Mouse (Mus musculus) gastrocnemius, postnatal 14 days (tissue): ENCODE data around the gene Bcr. TPM values are rescaled to one million over a fixed set of nuclear protein-coding genes. Genes with fewer than 3 reads are reported as not detected.
A peak's percentile ranks its signal among the peaks of the same experiment; 100 is the strongest.

Experiments
- DNase-seq: peaks from one replicate; pipeline ENCODE4 v3.0.0; 2021; ENCODE audit warnings: mixed read lengths
- intact Hi-C: fragments of 180-260 bp; cut with DNase I; formaldehyde crosslinking; loops from one replicate; pipeline ENCODE4 v1.15.1; 2025; ENCODE audit warnings: low total_unique reads
- total RNA-seq, 2 experiments: library from RNA; stranded (reverse); gene quantifications; 2 replicates each; pipeline ENCODE4 v1.2.3; 2021

Bcr gene
- total RNA-seq, 2 experiments from 2014 or later = 4.7 to 5.3 TPM

- intact Hi-C loops = no loop called here
Observed at GRCm38 (mm10) chr10:75054125-75054524, 6.3 kb upstream of the Bcr start.

DNA sequence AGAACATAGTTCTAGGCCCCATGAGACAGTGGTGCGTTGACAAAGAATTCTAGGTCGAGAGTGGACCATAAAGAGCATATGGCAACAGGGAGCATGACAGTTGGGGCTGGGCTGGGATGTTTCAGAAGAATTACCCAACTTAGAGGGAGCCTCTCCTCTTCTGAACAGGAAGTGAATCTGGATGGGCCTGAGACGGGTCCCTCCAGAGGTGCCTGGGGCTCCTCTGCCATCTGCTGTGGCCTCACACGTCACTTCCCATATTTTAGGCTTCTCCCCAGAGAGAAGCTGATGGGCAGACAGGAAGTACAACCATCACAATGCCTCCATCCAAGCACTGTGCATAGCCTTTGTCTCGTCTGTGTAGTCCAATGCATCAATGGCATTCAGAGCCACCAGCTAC is 4.7 kb upstream of the Bcr start:
- no peak for DNase-seq
- intact Hi-C loops = no loop called here

More at GRCm38 (mm10) chr10:75054125-75054524, 6.3 kb upstream of the Bcr start:
- no peak for DNase-seq

DNA sequence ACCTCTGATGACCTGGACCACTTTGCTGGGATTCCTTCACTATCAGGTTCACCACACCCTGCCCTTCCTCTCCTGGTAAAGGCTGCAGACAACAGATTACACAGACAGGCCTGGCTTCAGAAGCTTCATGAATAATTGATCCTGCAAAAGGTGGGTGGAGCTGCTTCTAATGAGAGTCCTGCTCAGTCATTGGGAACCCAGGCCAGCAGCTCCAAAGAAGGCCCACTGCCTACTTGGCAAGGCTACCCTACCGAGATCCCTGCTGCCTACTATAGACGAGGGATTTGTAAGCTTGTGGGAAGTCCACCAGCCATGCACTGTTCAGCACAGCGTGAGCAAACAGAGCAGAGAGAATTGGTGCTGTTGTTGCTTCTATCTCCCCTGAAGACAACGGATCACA is 4.1 kb upstream of the Bcr start:
- intact Hi-C loops = no loop called here

GRCm38 (mm10) chr10:75058336-75058735 is 2.1 kb upstream of the Bcr start:
- no peak for DNase-seq
- intact Hi-C loops = no loop called here

More for the DNA sequence above, 4.1 kb upstream of the Bcr start:
- no peak for DNase-seq

DNA sequence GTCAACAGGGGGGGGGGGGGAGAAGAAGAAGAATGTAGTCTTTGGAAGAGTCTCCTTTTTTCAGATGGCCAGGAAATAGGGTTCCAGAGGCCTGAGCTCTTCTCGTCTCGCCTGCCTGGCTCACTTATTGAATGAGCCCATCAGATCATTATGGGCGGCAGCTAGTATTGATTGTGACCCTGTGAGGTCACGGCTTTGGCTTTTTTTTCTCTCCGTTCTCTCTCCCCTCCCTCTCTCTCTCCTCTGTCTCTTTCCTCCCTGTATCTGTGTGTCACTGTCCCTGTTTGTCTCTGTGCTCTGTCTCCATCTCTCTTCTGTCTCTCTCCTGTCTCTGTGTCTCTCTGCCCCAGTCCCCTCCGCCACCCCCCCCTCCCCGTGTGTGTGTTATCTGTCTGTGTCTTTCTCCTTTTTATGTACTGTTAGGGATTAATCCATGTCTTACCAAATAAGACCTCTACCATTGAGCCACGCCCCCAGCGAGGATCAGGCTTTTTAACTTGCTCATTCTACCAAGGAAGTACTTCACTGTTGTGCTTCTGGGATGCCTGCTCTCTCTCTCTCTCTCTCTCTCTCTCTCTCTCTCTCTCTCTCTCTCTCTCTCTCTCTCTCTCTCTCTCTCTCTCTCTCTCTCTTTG is 1.5 kb upstream of the Bcr start:
- no peak for DNase-seq
- intact Hi-C loops = no loop called here

DNA sequence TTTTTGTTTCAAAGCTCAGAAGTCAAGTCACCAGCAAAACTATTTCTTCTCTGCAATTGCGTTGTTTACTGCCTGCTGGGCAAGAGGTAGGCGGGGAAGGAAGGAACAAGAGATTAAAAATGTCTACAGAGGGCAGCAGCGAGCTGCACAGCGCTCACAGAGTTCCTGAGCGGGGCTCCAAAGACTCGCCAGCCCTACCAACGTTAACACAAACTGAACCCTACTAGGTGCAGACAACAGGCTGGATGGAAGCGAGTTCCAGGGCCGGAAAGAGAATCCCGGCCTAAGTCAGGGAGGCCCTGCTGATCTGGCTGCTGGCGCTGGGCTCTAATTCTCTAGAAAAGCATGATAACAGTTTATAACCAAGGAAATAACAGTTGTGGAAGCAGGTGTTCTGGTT is 996 bp upstream of the Bcr start:
- peak; percentile 60 for DNase-seq
- intact Hi-C loops = no loop called here

DNA sequence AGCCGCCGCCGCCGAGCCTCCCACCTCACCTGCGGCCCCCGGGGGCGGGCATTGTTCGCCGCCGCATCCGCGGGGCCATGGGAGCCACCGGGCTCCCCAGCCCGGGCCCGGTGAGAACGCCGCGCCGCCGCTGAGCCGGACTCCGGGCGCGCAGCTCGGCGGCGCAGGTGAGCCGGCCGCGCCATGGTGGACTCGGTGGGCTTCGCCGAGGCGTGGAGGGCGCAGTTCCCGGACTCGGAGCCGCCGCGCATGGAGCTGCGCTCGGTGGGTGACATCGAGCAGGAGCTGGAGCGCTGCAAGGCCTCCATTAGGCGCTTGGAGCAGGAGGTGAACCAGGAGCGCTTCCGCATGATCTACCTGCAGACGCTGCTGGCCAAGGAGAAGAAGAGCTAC is 447 bp downstream of the Bcr start:
- no peak for DNase-seq
- intact Hi-C loops = loop anchor here (2.0 to 5.0 kb wide), 2 partner anchors 46 to 90 kb away; no protein-coding TSS in a partner anchor

GRCm38 (mm10) chr10:75061341-75062188 is 1.2 kb downstream of the Bcr start:
- no peak for DNase-seq
- intact Hi-C loops = loop anchor here (2.0 to 5.0 kb wide), 2 partner anchors 46 to 89 kb away; no protein-coding TSS in a partner anchor

- intact Hi-C loops = loop anchor here (5.0 kb wide), 1 partner anchor 45 kb away; no protein-coding TSS in a partner anchor
- DNase-seq = no peak
Observed at GRCm38 (mm10) chr10:75062189-75062561, 1.8 kb downstream of the Bcr start.

DNA sequence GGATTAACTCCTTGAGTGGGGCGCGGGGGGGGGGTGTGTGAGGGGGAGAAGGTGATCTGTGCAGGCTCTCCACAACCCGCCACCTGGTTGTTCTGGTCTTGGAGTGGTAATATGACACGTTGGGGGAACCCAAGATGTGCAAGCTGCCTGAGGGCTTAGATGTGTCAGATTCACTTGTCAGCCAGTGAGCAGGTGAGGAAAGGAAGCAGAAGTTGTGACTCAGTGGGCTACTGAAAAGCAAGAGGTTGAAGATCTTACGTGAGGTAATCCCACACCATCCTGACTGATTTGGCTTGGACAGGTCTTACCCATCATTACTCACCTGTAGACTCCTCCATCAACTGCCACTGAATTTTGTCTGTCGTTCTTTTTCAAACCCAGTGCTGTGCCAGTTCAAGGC is 2.2 kb downstream of the Bcr start:
- DNase-seq = no peak
- intact Hi-C loops = loop anchor here (5.0 kb wide), 1 partner anchor 45 kb away; no protein-coding TSS in a partner anchor

- intact Hi-C loops = loop anchor here (5.0 kb wide), 1 partner anchor 44 kb away; no protein-coding TSS in a partner anchor
Observed at GRCm38 (mm10) chr10:75063301-75063965, 3.0 kb downstream of the Bcr start.

GRCm38 (mm10) chr10:75065691-75066090 is 5.3 kb downstream of the Bcr start:
- intact Hi-C loops = no loop called here
- no peak for DNase-seq

More at GRCm38 (mm10) chr10:75063301-75063965, 3.0 kb downstream of the Bcr start:
- DNase-seq = no peak

- intact Hi-C loops = no loop called here
- no peak for DNase-seq
Observed at GRCm38 (mm10) chr10:75067446-75067845, 7.1 kb downstream of the Bcr start.

GRCm38 (mm10) chr10:75068086-75068485 is 7.7 kb downstream of the Bcr start:
- no peak for DNase-seq
- intact Hi-C loops = no loop called here

GRCm38 (mm10) chr10:75068624-75069328 is 8.4 kb downstream of the Bcr start:
- intact Hi-C loops = no loop called here
- no peak for DNase-seq

DNA sequence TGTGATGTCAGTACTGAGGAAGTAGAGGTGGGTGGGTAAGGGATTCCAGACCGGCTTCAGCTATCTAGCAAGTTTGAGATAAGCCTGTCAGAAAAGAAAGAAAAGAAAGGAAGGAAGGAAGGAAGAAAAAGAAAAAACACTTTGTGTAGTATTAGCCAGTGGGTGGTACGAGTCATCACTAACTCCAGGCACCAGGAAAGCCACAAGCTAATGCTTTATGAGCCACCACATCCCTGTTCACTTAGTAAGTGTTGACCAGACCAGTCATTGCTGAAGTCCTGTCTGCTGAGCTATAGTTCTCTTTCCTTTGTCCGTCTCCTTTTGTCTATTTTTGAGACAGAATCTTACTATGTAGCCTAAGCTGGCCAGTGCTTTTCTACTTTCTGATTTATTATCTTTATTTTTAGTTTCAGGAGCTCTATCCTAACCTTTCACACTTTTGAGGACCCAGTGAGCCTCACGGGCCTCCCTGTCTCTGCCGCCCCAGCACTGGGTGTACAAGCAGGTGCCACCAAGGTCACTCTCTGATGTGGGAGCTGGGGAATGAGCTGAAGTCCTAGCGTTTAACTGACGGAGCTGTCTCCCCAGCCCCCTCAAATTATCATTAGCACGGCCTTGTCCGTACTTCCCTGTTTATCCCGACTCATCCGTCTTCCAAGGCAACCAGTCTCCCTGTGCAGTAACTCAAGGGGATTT is 10.0 kb downstream of the Bcr start:
- intact Hi-C loops = loop anchor here (5.0 kb wide), 1 partner anchor 67 kb away; no protein-coding TSS in a partner anchor
- no peak for DNase-seq

DNA sequence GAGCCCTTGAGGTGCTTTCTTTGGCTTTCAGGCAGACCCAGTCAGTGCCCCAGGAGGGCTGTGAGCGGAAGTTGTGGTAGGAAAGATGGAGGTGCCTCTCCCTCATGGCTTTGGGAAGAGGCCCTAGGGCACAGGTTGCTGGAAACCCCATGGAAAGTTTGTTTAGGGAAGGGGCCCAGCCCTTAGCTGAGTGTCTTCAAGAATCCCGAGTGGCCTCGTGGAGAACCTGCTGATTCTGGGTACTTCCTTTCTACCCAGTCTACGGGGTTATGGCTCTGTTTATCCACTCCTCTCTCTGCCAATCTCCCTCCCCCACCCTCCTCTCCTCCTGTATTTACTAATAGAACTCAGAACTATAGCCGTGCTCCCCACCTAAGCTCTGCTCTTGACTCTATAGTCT is 15.3 kb downstream of the Bcr start:
- intact Hi-C loops = no loop called here
- no peak for DNase-seq

DNA sequence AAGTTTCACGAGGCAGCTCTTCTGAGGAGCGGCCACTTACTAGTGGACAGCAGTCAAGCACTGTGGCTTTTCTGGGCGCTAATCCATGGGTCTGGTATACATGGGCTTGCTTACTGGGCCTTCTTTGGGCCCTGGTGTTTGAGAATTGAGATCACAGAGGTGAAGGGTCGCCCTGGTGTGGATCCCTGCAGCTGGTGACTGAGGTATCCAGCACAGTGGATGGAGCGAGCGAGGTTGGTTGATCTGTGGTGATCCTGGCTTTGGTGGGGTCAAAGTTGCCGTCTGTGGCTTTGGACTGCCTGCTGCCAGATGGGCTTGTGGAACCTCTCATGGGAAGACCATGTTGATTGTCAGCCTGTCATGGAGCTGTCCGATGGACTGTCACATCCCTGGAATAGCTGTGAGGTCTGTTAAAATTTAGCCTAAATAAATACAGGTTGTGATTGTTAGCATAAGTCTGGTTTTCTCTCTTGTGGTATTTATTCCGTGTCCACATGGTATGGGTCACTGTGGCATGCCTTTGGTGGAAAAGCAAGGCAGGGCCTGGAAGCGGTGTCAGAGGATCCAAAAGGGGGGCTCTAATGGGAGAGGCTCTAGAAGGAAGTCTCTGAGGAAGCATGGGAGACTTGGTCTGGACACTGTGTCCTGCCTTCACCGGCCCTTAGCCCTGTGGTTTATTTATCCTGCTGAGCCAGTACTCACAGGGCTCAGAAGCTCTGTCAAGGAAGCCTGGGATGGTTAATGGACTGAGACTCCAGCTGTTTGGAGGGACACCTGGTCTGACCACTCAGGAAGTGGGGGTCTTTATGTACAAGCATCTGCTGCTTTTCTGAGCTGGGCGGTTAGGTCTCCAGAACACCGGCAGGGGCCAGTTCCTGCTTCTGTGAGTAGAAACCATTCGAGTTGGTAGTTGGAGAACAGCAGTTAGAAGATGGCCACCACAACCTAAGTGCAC is 18.1 kb downstream of the Bcr start:
- DNase-seq = no peak
- intact Hi-C loops = no loop called here
